Mouse (Mus musculus) hindbrain, embryonic 11.5 days (tissue): ENCODE measurements around the gene Sf3a1. TPM values are rescaled to one million over a fixed set of nuclear protein-coding genes. Genes with fewer than 3 reads are reported as not detected.
"Not testable (repeated sequence)": the region's sequence is repeated elsewhere in the genome, so short reads cannot be mapped to it uniquely, and the experiment has no call there.

ENCODE experiments used
- ATAC-seq: fragments of 200-750 bp; cut with Nextera tagmentation; 2 replicates; pipeline ENCODE4 v1.8.0; 2017; ENCODE audit warnings: mild to moderate bottlenecking, moderate TSS enrichment, moderate library complexity; ENCODE audit not compliant: low FRiP score
- DNase-seq: peaks from one replicate; pipeline ENCODE4 v3.0.0-alpha.2; 2015; ENCODE audit warnings: low spot score
- H3K27ac ChIP-seq: fragments of 300-500 bp; sonication (generic); 2 replicates; pipeline ENCODE4 v1.5.1; 2014; ENCODE audit warnings: mild to moderate bottlenecking, low read depth, low read length
- H3K27me3 ChIP-seq: fragments of 300-500 bp; sonication (generic); 2 replicates; pipeline ENCODE4 v1.6.1; 2014; ENCODE audit warnings: mild to moderate bottlenecking, low read length, moderate library complexity, mixed read lengths; ENCODE audit not compliant: control insufficient read depth, insufficient read depth
- H3K36me3 ChIP-seq: fragments of 300-500 bp; sonication (generic); 2 replicates; pipeline ENCODE4 v1.6.1; 2014; ENCODE audit warnings: mild to moderate bottlenecking, low read length, moderate library complexity, mixed read lengths; ENCODE audit not compliant: control insufficient read depth, insufficient read depth
- H3K4me1 ChIP-seq: fragments of 300-500 bp; sonication (generic); replicated peaks from 2 replicates; pipeline ENCODE4 v1.6.1; 2014; ENCODE audit warnings: low read length, mixed read lengths; ENCODE audit not compliant: control insufficient read depth, insufficient read depth
- H3K4me2 ChIP-seq: fragments of 300-500 bp; sonication (generic); replicated peaks from 2 replicates; pipeline ENCODE4 v1.6.1; 2014; ENCODE audit warnings: mild to moderate bottlenecking, low read depth, low read length
- H3K4me3 ChIP-seq: fragments of 300-500 bp; sonication (generic); 2 replicates; pipeline ENCODE4 v1.5.1; 2014; ENCODE audit warnings: low read depth, low read length
- H3K9ac ChIP-seq: fragments of 300-500 bp; sonication (generic); 2 replicates; pipeline ENCODE4 v1.6.1; 2014; ENCODE audit warnings: low read depth, low read length
- H3K9me3 ChIP-seq: fragments of 300-500 bp; sonication (generic); 2 replicates; pipeline ENCODE4 v1.6.1; 2016; ENCODE audit warnings: low read length; ENCODE audit not compliant: control insufficient read depth
- WGBS: fragments of 180-500 bp; shearing (Covaris S2); extraction: QIAGEN DNeasy Blood & Tissue Kit; methylation state at CpG from one replicate; pipeline ENCODE4 v1.1.7; 2014; 5-methylcytosine and 5-hydroxymethylcytosine counted together
- polyA plus RNA-seq: library from polyadenylated mRNA; unstranded; fragments of >200 nt; fragmentation: Nextera tagmentation; extraction: Ambion mirVana; gene quantifications from 2 replicates; pipeline ENCODE4 v1.2.1, GENCODE M21; 2014

The Sf3a1 gene
- polyA plus RNA-seq, 1 experiment from 2014 or later: 80.7 TPM

GRCm38 (mm10) chr11:4164701-4165100, 4.6 kb downstream of the Sf3a1 start:
- 87% methylated on average over 2 of the region's 2 CpGs for WGBS
- Histone ChIP-seq H3K4me2 (no peak overlapping the region), H3K27me3 (no peaks in the 10 kb centered on the region), H3K4me1 (peaks cover 11% of the 10 kb centered on the region; the same call in 1 of the 2 replicates), H3K9me3 (no peaks in the 10 kb centered on the region), H3K27ac (no peak overlapping the region), H3K36me3 (peaks cover 19% of the 10 kb centered on the region), H3K4me3 (no peak overlapping the region), H3K9ac (no peak overlapping the region)
- no peak for ATAC-seq
- no peak for DNase-seq

- no peak overlapping the region for H3K9ac ChIP-seq
- WGBS: 93% methylated on average over 7 of the region's 7 CpGs
- H3K27ac ChIP-seq: no peak overlapping the region
- no peak overlapping the region for H3K4me2 ChIP-seq
- DNase-seq (no peak), ATAC-seq (no peak)
- H3K4me3 ChIP-seq: no peak overlapping the region
- H3K27me3 ChIP-seq: no peaks in the 10 kb centered on the region
- H3K9me3 ChIP-seq: no peaks in the 10 kb centered on the region
- peaks cover 17% of the 10 kb centered on the region for H3K36me3 ChIP-seq
- peaks cover 6% of the 10 kb centered on the region; the same call in 1 of the 2 replicates for H3K4me1 ChIP-seq
Measured at GRCm38 (mm10) chr11:4166467-4167090, 6.4 kb downstream of the Sf3a1 start.

GRCm38 (mm10) chr11:4174586-4174985, 14.4 kb downstream of the Sf3a1 start:
- H3K36me3 ChIP-seq: peaks cover 37% of the 10 kb centered on the region
- H3K27ac ChIP-seq: no peak overlapping the region
- no peaks in the 10 kb centered on the region for H3K9me3 ChIP-seq
- 91% methylated on average over 5 of the region's 5 CpGs for WGBS
- H3K4me2 ChIP-seq: no peak overlapping the region
- no peaks in the 10 kb centered on the region for H3K4me1 ChIP-seq
- no peaks in the 10 kb centered on the region for H3K27me3 ChIP-seq
- H3K9ac ChIP-seq: no peak overlapping the region
- H3K4me3 ChIP-seq: no peak overlapping the region
- no peak for ATAC-seq
- no peak for DNase-seq

GRCm38 (mm10) chr11:4177716-4178115, 17.6 kb downstream of the Sf3a1 start:
- H3K4me3 ChIP-seq: no peak overlapping the region
- no peak for DNase-seq
- H3K9ac ChIP-seq: no peak overlapping the region
- no peak overlapping the region for H3K4me2 ChIP-seq
- H3K9me3 ChIP-seq: no peaks in the 10 kb centered on the region
- H3K36me3 ChIP-seq: peaks cover 40% of the 10 kb centered on the region
- no peak for ATAC-seq
- H3K27ac ChIP-seq: no peak overlapping the region
- no peaks in the 10 kb centered on the region for H3K4me1 ChIP-seq
- no peaks in the 10 kb centered on the region for H3K27me3 ChIP-seq
- WGBS: 84% methylated on average over 4 of the region's 4 CpGs

- no peak overlapping the region for H3K4me3 ChIP-seq
- no peaks in the 10 kb centered on the region for H3K4me1 ChIP-seq
- H3K27me3 ChIP-seq: no peaks in the 10 kb centered on the region
- H3K9ac ChIP-seq: no peak overlapping the region
- DNase-seq: no peak
- H3K4me2 ChIP-seq: no peak overlapping the region
- no peaks in the 10 kb centered on the region for H3K9me3 ChIP-seq
- WGBS: 23% methylated on average over 1 of the region's 1 CpGs
- no peak overlapping the region for H3K27ac ChIP-seq
- no peak for ATAC-seq
- H3K36me3 ChIP-seq: peaks cover 10% of the 10 kb centered on the region
Measured at GRCm38 (mm10) chr11:4182061-4182460, 21.9 kb downstream of the Sf3a1 start.

- Histone ChIP-seq H3K9me3 (no peaks in the 10 kb centered on the region), H3K36me3 (peaks cover 3% of the 10 kb centered on the region; the same call in 1 of the 2 replicates), H3K4me2 (no peak overlapping the region), H3K4me3 (no peak overlapping the region), H3K4me1 (no peaks in the 10 kb centered on the region; the same call in 1 of the 2 replicates), H3K27ac (no peak overlapping the region), H3K9ac (no peak overlapping the region), H3K27me3 (no peaks in the 10 kb centered on the region)
- ATAC-seq (no peak), DNase-seq (no peak)
Measured at GRCm38 (mm10) chr11:4183511-4183910, 23.4 kb downstream of the Sf3a1 start.

- H3K36me3 ChIP-seq: 0 out of 2 replicates have a peak, but pooled peaks cover 3% of the 10 kb centered on the region
- 78% methylated on average over 4 of the region's 4 CpGs for WGBS
- no peak overlapping the region for H3K9ac ChIP-seq
- H3K4me3 ChIP-seq: no peak overlapping the region
- H3K4me1 ChIP-seq: no peaks in the 10 kb centered on the region; the same call in 1 of the 2 replicates
- no peak overlapping the region for H3K27ac ChIP-seq
- DNase-seq (no peak), ATAC-seq (no peak)
- no peaks in the 10 kb centered on the region for H3K27me3 ChIP-seq
- H3K4me2 ChIP-seq: no peak overlapping the region
- H3K9me3 ChIP-seq: no peaks in the 10 kb centered on the region
Measured at GRCm38 (mm10) chr11:4184251-4184952, 24.3 kb downstream of the Sf3a1 start.

- H3K4me3 ChIP-seq, DNase-seq, H3K9me3 ChIP-seq, ATAC-seq, H3K9ac ChIP-seq, H3K27ac ChIP-seq, H3K27me3 ChIP-seq, H3K4me1 ChIP-seq, H3K36me3 ChIP-seq, H3K4me2 ChIP-seq: not testable (repeated sequence)
- WGBS: 88% methylated on average over 6 of the region's 6 CpGs
Measured at GRCm38 (mm10) chr11:4185480-4185879, 25.3 kb downstream of the Sf3a1 start.
